Mouse (Mus musculus) stomach, postnatal 0 days (tissue): ENCODE measurements around the gene Ispd.

Source experiments
- CTCF ChIP-seq: IDR thresholded peaks from 2 replicates; pipeline ENCODE4 v1.5.1; 2016; ENCODE audit warnings: antibody characterized with exemption, low read depth, mild to moderate bottlenecking, moderate library complexity
- EP300 ChIP-seq: optimal IDR thresholded peaks from 2 replicates; pipeline ENCODE3; 2016; ENCODE audit warnings: antibody characterized with exemption

GRCm38 (mm10) chr12:36423677-36424076, 42.4 kb downstream of the Ispd start:
- TF ChIP-seq CTCF: no peak
- no peak for TF ChIP-seq EP300
